Mouse (Mus musculus): ENCODE results near the gene Gm7257.

The Gm7257 gene

GRCm38 (mm10) chr9:36431584-36431983, at the start of gene Gm7257:
Gm7257 (plus strand) TSS chr9:36431884.
- DNase-seq = no peak

GRCm38 (mm10) chr9:36402991-36403390, 28.7 kb upstream of the Gm7257 start:
- DNase-seq = no peak

- no peak for DNase-seq
Observed at GRCm38 (mm10) chr9:36435051-36435764, 3.5 kb downstream of the Gm7257 start.

DNA sequence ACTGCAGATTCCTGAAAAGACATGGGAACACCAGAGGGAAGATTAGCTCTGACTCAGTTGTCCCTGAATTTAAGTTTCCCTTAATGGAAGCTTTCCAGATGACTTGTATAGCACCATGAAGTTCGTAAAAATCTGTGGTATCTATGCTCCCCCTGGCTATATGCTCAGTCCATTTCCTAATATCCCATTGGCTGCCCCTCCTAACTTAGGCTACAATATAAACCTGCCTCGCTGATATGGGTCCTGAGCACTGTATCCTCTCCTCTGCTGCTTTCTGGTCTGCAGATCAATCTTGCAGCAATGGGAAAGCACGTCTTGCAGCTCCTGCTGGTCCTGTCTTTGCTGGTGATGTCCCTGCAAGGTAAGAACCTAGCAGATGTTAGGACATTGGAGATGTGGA, 43.7 kb downstream of the Gm7257 start, which contains the start of gene Gm9513:
Gm9513 (plus strand) TSS at position 301 of the 400 bp plus-strand sequence.
- DNase-seq = no peak
